Mouse (Mus musculus): ENCODE results near the gene Pf4. TPM values are rescaled to one million over a fixed set of nuclear protein-coding genes. Genes with fewer than 3 reads are reported as not detected.

The Pf4 gene
- 5.8 TPM in 1 of 2 replicates, not detected in the other for total RNA-seq (2014; fragmentation: Nextera tagmentation)
- 2.4 and 6.6 TPM in 2 replicates for total RNA-seq (2017)

DNA sequence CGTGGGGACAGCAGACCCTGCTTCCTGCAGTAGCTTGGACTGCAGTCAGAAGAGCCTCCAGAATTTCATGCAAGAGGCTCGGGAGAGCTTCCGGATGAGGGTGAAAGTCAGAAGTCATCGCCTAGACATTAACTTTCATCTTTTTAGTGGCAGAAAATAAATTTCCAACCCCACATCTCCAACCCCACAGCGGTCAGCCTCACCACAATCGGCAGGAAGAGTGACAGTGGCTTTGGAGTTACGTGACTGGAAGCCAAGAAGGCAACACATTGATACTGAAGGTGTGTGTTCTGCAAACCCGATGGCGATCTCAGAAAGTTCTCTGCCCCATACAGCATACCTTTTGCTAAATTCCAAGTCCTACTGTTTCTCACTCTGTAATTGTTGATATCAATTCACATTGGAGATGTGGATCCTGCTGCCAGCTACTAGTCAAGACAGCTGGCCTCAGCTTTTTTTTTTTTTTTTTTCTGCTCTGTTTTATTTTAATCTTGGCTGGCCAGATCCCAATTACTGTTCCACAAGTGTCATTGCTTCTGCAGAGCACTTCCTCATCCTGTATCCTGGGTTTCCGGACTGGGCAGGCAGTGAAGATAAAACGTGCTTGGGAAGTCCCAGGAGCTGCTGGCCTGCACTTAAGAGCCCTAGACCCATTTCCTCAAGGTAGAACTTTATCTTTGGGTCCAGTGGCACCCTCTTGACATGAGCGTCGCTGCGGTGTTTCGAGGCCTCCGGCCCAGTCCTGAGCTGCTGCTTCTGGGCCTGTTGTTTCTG is at the start of gene Pf4:
Pf4 (plus strand) TSS at position 556 of the 774 bp plus-strand sequence.
- peak; percentile 64 for ATAC-seq (replicated peaks; ENCODE audit: poor library complexity, severe bottlenecking)

DNA sequence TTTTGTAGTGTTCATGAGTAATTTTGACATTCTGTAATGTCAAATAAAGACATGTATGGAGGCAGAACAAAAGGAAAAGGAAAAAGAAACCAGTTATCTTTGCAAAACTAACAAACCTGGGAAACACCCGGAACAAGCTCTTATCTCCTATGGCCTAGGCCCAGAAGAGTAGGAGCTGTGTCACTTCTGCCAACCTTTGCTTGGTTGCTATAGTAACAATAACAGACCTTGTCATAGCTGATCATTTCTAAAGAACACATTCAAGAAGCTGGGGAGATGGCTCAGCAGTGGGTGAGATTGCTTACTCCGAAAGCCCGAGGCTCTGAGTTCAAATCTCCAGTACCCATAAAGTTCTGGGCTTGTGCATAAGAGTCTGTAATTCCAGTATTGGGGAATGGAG is 49.6 kb upstream of the Pf4 start:
- no peak for ATAC-seq (replicated peaks; ENCODE audit: poor library complexity, severe bottlenecking)

DNA sequence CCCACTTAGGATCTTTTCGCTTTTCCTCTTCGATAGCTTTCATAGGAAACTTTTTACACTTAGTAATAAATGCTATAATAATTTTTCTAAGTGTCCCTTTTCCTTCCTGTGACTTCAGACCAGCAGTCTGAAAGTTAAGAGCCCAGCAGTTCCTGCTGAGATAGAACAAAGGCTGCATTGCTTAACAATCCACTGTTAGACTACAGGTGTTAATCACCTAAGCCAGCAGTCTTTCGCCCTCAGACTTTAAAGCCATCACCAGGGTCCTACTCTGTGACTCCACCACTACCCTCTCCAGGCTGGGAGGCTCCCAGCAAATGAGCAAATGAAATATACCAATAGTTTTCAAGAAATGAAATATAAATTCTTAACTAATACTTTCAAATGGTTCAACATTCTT is 44.0 kb upstream of the Pf4 start:
- no peak for ATAC-seq (replicated peaks; ENCODE audit: poor library complexity, severe bottlenecking)

DNA sequence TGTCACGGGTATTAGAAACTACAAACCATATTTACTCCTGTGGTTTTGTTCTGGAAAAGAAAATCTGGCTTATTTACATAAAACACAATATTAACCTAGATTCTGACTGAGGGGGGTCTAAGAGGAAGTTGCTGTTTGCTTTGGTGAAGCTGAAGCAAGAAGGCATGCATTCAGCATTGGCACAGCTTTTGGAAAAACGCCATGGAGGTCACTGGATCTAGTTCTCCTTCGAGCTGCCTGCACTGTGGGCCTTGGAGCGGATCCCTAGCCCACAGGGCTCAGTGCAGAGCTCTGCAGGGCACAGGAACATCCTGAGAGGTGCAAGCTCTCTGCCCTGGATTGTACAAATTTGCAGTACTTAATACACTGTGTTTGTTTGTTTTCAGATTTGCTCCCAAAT is 40.8 kb upstream of the Pf4 start:
- ATAC-seq (replicated peaks; ENCODE audit: poor library complexity, severe bottlenecking): peak; percentile 52

DNA sequence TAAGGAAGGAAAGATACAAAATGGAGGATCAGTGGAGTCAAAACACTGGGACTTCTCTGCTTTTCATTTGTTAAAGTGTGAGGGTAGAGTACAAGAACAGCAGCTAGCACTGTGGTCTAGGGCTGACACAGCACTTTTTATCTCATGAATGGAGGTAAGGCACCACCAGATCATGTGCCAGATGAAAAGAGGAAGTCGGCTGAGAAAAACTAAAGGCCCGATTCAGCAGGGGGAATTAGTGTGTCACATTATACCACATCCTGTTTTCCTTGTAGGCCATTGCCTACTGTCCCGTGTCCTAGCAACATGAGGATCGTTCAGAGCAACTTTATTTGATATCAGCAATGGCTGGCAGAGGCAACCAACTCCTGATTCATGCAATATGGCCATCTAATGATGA is 30.2 kb upstream of the Pf4 start:
- peak; percentile 100 for ATAC-seq (replicated peaks; ENCODE audit: poor library complexity, severe bottlenecking)

DNA sequence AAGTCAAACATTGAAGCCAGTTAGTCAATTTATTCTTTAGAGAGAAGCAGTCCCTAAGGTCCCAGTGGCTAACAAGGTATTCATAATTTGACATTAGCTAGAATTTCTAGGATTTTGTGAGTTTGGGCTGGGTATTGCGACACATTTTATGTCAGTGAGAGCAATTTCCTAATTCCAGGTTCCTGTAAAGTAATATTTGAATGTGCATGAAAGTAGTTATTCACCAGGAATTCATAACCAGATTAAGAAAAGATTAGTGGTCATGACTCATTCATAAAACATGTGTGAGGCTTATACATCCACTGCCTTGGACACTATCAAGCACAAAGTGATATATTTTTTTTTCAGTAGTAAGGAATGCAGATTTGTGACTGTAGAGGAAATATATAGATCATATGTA is 18.3 kb upstream of the Pf4 start:
- ATAC-seq (replicated peaks; ENCODE audit: poor library complexity, severe bottlenecking): peak; percentile 58

DNA sequence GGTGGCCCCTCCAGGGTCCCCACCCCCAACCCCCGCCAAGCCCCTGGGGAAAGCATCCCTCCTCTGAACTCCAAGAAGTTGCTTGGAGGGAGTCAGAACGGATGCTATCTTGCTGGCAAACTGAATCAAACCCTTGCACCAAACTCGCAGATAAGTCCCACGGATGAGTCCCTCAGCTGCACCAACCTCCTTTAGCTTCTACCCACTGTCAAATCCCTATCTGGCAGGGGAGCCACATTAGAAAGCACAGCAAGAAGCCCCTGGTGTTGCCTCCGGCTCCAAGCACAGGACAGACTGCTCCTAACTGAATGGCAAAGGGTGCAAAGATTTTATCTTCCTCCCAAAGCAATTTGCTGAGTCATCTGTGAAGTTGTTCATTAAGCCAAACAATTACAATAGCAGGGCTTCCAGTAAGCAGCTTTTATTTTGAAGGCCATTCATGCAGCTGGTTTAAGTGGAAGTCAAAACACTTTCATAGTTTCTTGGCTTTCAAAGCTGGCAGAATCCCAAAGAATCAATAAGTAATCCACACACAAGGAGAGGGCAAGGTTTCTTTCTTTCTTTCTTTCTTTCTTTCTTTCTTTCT is 14.1 kb upstream of the Pf4 start:
- ATAC-seq (replicated peaks; ENCODE audit: poor library complexity, severe bottlenecking): no peak

DNA sequence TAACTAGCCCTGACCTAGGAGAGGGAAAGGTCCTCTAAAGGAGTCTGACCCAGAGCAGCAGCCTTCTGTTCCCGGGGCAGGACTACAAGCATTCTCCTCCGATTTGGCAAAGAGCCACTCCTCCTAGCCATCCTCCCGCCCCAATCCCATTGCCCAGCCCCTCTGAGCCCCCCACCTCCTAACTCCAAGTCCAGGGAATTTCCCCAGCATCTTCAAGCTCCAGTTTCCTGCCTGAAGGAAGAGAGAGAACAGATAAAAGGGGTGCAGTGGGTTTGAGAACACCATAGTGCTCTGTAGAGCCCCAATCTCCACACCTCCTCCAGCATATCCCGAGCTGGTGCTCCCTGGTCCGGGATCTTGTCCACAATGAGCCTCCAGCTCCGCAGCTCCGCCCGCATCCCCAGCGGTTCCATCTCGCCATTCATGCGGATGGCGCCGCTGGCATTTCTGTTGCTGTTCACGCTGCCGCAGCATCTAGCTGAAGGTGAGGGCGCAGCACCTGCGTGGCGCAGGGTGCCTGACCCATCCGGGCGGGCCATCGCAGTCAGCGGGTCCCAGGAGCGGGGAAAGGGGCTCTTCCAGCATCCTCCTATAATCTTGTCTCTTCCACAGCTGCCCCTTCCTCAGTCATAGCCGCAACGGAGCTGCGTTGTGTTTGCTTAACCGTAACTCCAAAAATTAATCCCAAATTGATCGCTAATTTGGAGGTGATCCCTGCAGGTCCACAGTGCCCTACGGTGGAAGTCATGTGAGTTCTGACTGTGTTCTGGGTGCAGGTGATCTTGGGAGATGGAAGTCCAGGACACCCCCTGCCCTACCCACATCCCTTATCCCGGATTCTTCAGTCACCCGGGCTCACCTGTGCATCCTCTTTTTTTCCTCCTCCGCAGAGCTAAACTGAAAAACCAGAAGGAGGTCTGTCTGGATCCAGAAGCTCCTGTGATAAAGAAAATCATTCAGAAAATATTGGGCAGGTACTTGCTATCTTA is 12.9 kb upstream of the Pf4 start, which contains the start of gene Cxcl5:
Cxcl5 (plus strand) TSS at position 284 of the 989 bp plus-strand sequence.
- no peak for ATAC-seq (replicated peaks; ENCODE audit: poor library complexity, severe bottlenecking)

DNA sequence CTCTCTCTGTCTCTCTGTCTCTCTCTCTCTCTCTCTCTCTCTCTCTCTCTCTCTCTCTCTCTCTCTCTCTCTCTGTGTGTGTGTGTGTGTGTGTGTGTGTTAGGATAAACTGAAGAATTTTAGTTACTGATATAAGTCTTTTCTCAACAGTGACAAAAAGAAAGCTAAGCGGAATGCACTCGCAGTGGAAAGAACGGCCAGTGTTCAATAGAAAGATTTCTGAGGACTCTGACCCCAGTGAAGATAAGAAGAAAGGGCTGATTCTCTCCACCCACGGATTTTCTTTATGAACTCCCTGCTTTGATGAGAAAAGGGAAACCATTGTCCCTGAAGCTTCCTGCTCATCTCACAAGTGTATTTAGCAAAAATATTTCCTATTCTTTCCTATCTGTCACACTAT is 11.9 kb upstream of the Pf4 start:
- ATAC-seq (replicated peaks; ENCODE audit: poor library complexity, severe bottlenecking): no peak

DNA sequence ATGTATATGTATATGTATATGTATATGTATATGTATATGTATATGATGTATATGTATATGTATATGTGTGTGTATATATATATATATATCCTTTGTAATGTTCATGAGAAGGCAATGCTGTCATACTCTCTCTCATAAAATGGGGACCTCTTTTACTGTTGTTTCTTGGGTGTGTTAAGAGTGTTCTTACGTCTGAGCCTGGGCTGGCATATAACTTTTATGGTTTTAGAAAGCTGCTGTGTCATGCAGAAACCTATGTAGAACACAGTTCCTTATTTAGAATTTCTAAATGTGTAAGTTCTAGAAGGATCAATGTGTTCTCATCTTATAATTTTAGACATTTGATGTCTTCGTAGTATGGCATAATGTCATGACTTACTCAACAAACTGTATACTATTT is 11.4 kb upstream of the Pf4 start:
- peak; percentile 42; the same call in 1 of the 2 replicates for ATAC-seq (replicated peaks; ENCODE audit: poor library complexity, severe bottlenecking)

DNA sequence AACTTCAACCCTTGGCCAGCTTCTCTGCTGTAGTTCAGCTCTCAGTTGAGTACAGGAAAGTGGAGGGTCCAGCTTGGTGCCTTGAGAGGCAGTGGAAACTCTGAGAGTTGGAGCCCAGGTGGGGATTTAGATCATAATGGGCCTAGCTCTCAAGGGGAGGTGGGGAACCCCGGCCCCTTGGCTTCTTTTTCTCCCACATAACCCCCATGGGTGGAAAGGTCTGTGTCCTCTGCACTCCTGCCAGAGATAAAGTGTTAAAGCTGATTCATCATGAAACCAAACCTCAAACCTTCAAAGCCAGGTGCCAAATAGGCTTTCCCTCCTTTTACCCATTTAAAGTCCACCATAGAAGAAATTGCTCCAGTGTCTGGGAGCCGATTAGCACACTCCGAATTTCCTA is 10.4 kb upstream of the Pf4 start:
- no peak for ATAC-seq (replicated peaks; ENCODE audit: poor library complexity, severe bottlenecking)

DNA sequence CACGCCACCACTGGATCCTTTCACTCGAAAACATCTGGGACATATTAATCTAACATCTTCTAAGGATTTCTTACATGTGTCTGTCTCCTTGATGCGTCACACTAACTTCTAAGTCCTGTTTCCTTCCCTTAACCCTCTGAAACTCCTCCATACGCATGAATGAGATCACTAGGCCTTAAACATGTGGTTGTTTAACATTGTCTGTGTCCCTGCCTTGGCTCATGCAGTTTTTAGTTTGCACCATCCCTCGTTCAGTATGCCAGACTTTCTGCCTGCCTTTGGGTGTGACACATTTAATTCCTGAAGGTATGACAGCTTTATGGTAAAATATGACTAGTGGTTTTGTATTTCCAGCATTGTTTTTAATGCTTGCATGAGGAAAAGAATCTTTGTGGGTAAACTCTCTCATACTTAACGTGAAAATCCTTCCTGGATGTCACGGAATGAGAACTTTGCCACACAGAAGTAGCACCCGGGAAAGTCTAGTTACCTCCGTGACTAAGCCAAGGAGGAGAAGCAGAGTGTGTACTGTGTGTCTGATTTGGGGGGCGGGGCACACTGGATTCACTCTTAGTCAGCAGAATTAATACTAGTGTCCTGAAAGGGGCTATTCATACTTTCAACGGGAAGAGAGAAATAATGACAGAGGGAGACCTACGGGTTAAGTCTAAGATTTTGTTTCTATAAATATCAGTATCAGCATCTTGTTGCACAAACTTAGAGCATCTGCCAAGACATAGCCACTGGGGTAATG is 8.1 kb upstream of the Pf4 start:
- ATAC-seq (replicated peaks; ENCODE audit: poor library complexity, severe bottlenecking): no peak

DNA sequence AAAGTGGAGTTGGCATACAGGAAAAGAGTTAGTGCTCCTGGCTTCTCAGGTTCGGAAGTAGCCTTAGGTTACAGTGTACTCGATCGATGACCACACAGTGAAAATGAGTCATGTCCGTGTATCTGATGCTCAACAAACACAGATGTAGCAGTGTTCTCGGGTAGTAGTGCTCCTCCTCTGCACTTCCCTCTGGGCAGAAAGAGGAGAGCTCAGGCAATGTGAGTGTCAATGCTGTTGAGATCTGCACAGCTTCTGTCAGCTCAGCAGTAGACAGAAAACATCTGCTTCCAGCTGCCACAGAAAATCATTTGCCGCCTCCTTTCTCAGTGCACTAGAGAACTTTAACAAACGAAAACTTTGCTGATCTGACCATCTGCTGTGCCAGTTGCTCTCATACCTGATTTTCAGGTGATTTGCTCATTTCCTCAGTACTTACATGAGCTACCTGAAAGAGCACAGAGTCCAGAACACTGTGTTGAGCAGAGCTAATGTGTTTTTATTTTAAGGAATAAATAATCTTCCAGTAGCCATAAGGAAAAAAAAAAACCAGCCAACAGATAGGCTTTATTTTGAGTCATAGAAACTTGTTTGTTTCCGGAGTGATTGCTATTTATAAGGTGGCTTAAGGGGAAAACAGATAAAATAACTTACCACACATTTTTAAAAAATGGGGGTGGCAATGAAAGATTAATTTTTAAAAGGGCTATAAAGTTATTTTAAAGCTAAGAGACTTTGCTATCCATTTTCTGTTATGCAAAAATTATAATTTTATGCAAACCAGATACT is 6.2 kb upstream of the Pf4 start:
- no peak for ATAC-seq (replicated peaks; ENCODE audit: poor library complexity, severe bottlenecking)

DNA sequence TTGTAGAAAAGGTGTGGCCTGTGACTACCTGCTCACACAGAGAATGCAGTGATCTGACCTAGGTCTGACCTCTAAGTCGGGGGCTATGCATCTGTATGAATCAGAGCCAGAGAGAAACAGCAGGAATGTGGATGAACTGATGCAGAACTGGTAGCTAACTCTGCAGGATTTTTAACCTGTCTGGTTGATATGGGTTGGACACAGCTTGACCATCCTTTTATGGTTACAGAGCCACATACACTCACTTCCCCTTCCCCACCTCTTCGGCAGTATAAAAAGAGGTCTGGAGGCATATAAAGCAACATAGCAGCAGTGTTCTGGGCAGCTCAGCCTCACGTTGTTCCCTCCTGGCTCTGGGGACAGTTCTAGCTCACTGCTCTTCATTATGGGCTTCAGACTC is 4.0 kb upstream of the Pf4 start, which contains the start of gene Ppbp:
Ppbp (plus strand) TSS at position 301 of the 400 bp plus-strand sequence.
- no peak for ATAC-seq (replicated peaks; ENCODE audit: poor library complexity, severe bottlenecking)

DNA sequence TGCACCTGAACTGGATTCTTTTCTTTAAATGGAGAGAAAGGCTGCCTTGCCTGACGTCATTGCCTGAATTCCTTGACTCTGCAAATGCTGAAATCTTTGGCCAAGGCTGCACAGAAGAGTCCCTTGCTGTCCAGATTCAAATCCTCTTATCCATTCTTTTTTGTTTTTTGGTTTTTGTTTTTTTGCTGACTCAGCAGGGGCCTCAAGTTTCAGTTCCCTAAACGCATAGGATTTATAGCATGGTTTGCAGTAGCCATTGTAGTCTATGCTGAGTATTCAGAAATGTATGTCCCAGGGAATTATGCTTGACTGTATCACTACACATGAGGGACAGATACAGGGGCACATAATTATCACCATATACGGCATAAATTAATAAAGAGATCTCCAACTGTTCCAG is 866 bp upstream of the Pf4 start:
- peak; percentile 62 for ATAC-seq (replicated peaks; ENCODE audit: poor library complexity, severe bottlenecking)

DNA sequence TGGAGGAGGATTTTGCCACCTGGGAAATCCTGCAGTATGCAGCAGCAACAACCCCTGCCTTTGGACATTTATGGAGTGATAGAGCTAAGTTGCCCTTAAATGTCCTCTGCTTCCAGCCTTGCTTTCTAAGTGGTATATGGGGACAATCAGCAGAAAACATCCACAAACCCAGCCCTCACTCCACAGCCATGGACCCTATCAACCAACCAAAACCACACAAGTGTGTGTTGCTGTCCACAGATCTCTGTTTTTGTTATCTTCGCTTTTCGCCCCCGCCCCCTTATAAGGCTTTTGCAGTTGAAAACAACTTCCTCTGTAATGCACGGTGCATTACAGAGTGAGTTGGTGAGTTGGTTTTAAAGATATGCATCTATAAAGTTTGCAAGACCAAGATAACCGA is 3.3 kb downstream of the Pf4 start:
- 0 out of 2 replicates have a peak, but pooled peaks have one; percentile 20 for ATAC-seq (replicated peaks; ENCODE audit: poor library complexity, severe bottlenecking)

DNA sequence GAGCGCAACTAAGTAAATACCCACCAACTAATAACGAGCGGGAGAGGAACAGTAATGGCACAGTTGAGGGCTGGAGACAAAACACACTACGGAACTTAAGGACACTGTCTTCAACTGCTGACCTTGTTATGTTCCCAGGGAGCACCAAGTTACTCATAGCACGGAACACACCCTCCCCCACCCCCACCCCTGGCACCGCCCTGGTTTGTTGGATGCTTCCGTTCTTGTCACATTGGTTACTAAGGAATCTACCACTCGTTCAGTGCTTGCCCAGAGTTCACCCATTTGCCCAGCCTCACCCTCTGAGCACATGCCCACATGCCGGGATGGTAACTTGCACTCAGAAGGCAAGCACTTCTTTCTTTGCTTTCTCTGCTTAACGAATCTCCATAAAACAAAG is 5.4 kb downstream of the Pf4 start:
- ATAC-seq (replicated peaks; ENCODE audit: poor library complexity, severe bottlenecking): no peak

DNA sequence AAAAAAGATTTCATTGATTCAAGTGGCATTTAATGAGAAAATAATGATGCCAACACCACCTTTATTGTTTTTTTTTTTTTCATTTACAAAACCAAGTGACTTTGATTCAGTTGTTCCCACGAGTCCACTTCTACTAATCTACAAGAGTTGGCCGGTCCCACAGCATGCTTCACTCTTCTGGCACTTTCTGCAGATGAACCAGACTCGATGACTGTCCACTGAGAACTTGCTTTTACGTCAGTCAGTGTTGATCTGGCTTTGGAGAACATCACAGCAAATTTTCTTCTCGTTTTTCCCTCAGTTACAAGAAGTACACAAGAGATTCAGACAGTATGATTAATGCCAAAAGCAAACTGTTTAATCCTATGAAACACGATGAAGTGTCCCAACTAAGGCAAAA is 6.6 kb downstream of the Pf4 start:
- ATAC-seq (replicated peaks; ENCODE audit: poor library complexity, severe bottlenecking): no peak

DNA sequence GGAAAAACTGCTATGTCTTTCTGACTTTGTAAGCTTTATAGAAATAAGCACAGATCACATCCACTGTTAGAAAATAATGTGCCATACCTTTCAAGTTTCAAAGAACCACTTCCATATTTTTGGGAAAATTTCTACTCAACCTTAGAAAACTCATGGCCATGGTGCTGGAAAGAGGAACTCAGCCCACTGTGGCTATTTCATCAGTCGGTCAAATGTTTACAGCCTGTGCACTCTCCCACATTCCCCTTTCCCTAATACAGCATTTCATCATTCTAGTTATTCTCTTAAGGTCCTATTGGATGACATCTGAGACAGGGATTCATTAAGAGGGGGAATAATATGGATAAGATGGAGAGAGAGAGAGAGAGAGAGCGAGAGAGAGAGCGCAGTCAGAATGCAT is 11.5 kb downstream of the Pf4 start:
- ATAC-seq (replicated peaks; ENCODE audit: poor library complexity, severe bottlenecking): peak; percentile 69

Data from granulocyte monocyte progenitor cell, adult 5-6 weeks (primary cell).